Mouse (Mus musculus): ENCODE measurements at regions not wholly inside any gene's neighbourhood (a gene's known extent, or its start where the extent isn't known, plus 50 kb on each side); places are given as distances from the start of the nearest gene placed in this dataset.

- no peaks in the 10 kb centered on the region for H3K4me1 ChIP-seq (ENCODE audit: control insufficient read depth, insufficient read depth, low read length)
- TF ChIP-seq POLR2A (IDR thresholded peaks at IDR 0.05; ENCODE audit: borderline replicate concordance, control insufficient read depth, low read depth, low read length) (no peak), CTCF (IDR thresholded peaks at IDR 0.05; ENCODE audit: control insufficient read depth, insufficient read depth, low read length) (no peak)
- H3K4me3 ChIP-seq (replicated peaks; ENCODE audit: control insufficient read depth, low read depth, low read length): no peak overlapping the region
- WGBS: 80% methylated on average over 5 of the region's 5 CpGs
- no peak overlapping the region for H3K27ac ChIP-seq (ENCODE audit: control insufficient read depth, insufficient read depth, low read depth, low read length, poor library complexity)
These were observed 222.8 kb downstream of the Pten start for GRCm38 (mm10) chr19:32980142-32980541.

- 93% methylated on average over 5 of the region's 5 CpGs for WGBS
- TF ChIP-seq CTCF (IDR thresholded peaks at IDR 0.05; ENCODE audit: control insufficient read depth, insufficient read depth, low read length) (no peak), POLR2A (IDR thresholded peaks at IDR 0.05; ENCODE audit: borderline replicate concordance, control insufficient read depth, low read depth, low read length) (no peak)
- Histone ChIP-seq H3K4me1 (ENCODE audit: control insufficient read depth, insufficient read depth, low read length) (no peaks in the 10 kb centered on the region; the same call in 1 of the 2 replicates), H3K4me3 (replicated peaks; ENCODE audit: control insufficient read depth, low read depth, low read length) (no peak overlapping the region), H3K27ac (ENCODE audit: control insufficient read depth, insufficient read depth, low read depth, low read length, poor library complexity) (no peak overlapping the region)
These were observed 231.4 kb downstream of the Pten start for GRCm38 (mm10) chr19:32988713-32989112.

GRCm38 (mm10) chr19:32989346-32989745 lies 232.0 kb downstream of the Pten start:
- TF ChIP-seq POLR2A (IDR thresholded peaks at IDR 0.05; ENCODE audit: borderline replicate concordance, control insufficient read depth, low read depth, low read length) (no peak), CTCF (IDR thresholded peaks at IDR 0.05; ENCODE audit: control insufficient read depth, insufficient read depth, low read length) (no peak)
- H3K27ac ChIP-seq (ENCODE audit: control insufficient read depth, insufficient read depth, low read depth, low read length, poor library complexity): no peak overlapping the region
- 87% methylated on average over 6 of the region's 6 CpGs for WGBS

GRCm38 (mm10) chr19:32990576-32990975 lies 233.3 kb downstream of the Pten start:
- WGBS: 17% methylated on average over 6 of the region's 6 CpGs
- no peak overlapping the region for H3K4me3 ChIP-seq (replicated peaks; ENCODE audit: control insufficient read depth, low read depth, low read length)
- H3K27ac ChIP-seq (ENCODE audit: control insufficient read depth, insufficient read depth, low read depth, low read length, poor library complexity): no peak overlapping the region
- H3K4me1 ChIP-seq (ENCODE audit: control insufficient read depth, insufficient read depth, low read length): no peaks in the 10 kb centered on the region; the same call in 1 of the 2 replicates
- TF ChIP-seq CTCF (IDR thresholded peaks at IDR 0.05; ENCODE audit: control insufficient read depth, insufficient read depth, low read length): no peak
- TF ChIP-seq POLR2A (IDR thresholded peaks at IDR 0.05; ENCODE audit: borderline replicate concordance, control insufficient read depth, low read depth, low read length): no peak

More at GRCm38 (mm10) chr19:32989346-32989745, 232.0 kb downstream of the Pten start:
- no peaks in the 10 kb centered on the region; the same call in 1 of the 2 replicates for H3K4me1 ChIP-seq (ENCODE audit: control insufficient read depth, insufficient read depth, low read length)
- no peak overlapping the region for H3K4me3 ChIP-seq (replicated peaks; ENCODE audit: control insufficient read depth, low read depth, low read length)

GRCm38 (mm10) chr19:32998576-32999170 lies 241.4 kb downstream of the Pten start:
- no peak for TF ChIP-seq POLR2A (IDR thresholded peaks at IDR 0.05; ENCODE audit: borderline replicate concordance, control insufficient read depth, low read depth, low read length)
- no peak for TF ChIP-seq CTCF (IDR thresholded peaks at IDR 0.05; ENCODE audit: control insufficient read depth, insufficient read depth, low read length)
- 38% methylated on average over 3 of the region's 3 CpGs for WGBS
- no peak overlapping the region for H3K4me3 ChIP-seq (replicated peaks; ENCODE audit: control insufficient read depth, low read depth, low read length)
- H3K4me1 ChIP-seq (ENCODE audit: control insufficient read depth, insufficient read depth, low read length): no peaks in the 10 kb centered on the region; the same call in 1 of the 2 replicates
- H3K27ac ChIP-seq (ENCODE audit: control insufficient read depth, insufficient read depth, low read depth, low read length, poor library complexity): no peak overlapping the region

- Histone ChIP-seq H3K27ac (ENCODE audit: control insufficient read depth, insufficient read depth, low read depth, low read length, poor library complexity) (no peak overlapping the region), H3K4me3 (replicated peaks; ENCODE audit: control insufficient read depth, low read depth, low read length) (no peak overlapping the region), H3K4me1 (ENCODE audit: control insufficient read depth, insufficient read depth, low read length) (peaks cover 1% of the 10 kb centered on the region)
- WGBS: 66% methylated on average over 8 of the region's 8 CpGs
- TF ChIP-seq POLR2A (IDR thresholded peaks at IDR 0.05; ENCODE audit: borderline replicate concordance, control insufficient read depth, low read depth, low read length): no peak
- TF ChIP-seq CTCF (IDR thresholded peaks at IDR 0.05; ENCODE audit: control insufficient read depth, insufficient read depth, low read length): no peak
These were observed 250.3 kb downstream of the Pten start for GRCm38 (mm10) chr19:33007582-33007981.

- no peak overlapping the region for H3K4me3 ChIP-seq (replicated peaks; ENCODE audit: control insufficient read depth, low read depth, low read length)
- H3K27ac ChIP-seq (ENCODE audit: control insufficient read depth, insufficient read depth, low read depth, low read length, poor library complexity): no peak overlapping the region
- 86% methylated on average over 4 of the region's 4 CpGs for WGBS
- H3K4me1 ChIP-seq (ENCODE audit: control insufficient read depth, insufficient read depth, low read length): peaks cover 1% of the 10 kb centered on the region
- TF ChIP-seq CTCF (IDR thresholded peaks at IDR 0.05; ENCODE audit: control insufficient read depth, insufficient read depth, low read length) (no peak), POLR2A (IDR thresholded peaks at IDR 0.05; ENCODE audit: borderline replicate concordance, control insufficient read depth, low read depth, low read length) (no peak)
These were observed 250.8 kb downstream of the Pten start for GRCm38 (mm10) chr19:33008076-33008475.

GRCm38 (mm10) chr19:33008794-33009193 lies 251.5 kb downstream of the Pten start:
- Histone ChIP-seq H3K4me3 (replicated peaks; ENCODE audit: control insufficient read depth, low read depth, low read length) (no peak overlapping the region), H3K27ac (ENCODE audit: control insufficient read depth, insufficient read depth, low read depth, low read length, poor library complexity) (no peak overlapping the region), H3K4me1 (ENCODE audit: control insufficient read depth, insufficient read depth, low read length) (peaks cover 1% of the 10 kb centered on the region)
- WGBS: 69% methylated on average over 1 of the region's 1 CpGs
- TF ChIP-seq CTCF (IDR thresholded peaks at IDR 0.05; ENCODE audit: control insufficient read depth, insufficient read depth, low read length) (no peak), POLR2A (IDR thresholded peaks at IDR 0.05; ENCODE audit: borderline replicate concordance, control insufficient read depth, low read depth, low read length) (no peak)

Measured in bone marrow, adult 2 months (tissue).